Mouse (Mus musculus) heart, embryonic 14.5 days (tissue): ENCODE measurements around the gene Ppil2. TPM values are rescaled to one million over a fixed set of nuclear protein-coding genes. Genes with fewer than 3 reads are reported as not detected.

Experiments
- ATAC-seq: fragments of 200-750 bp; cut with Nextera tagmentation; 2 replicates; pipeline ENCODE4 v1.8.0; 2017; ENCODE audit warnings: low read depth, moderate TSS enrichment; ENCODE audit not compliant: insufficient number of reproducible peaks, insufficient read depth, low FRiP score
- H3K27ac ChIP-seq, 2 experiments: fragments of 200-500 bp in 1 of 2; fragments of 300-500 bp in 1 of 2; sonication (generic) in 1 of 2; replicated peaks in 1 of 2; 2 replicates each; pipeline ENCODE4 v1.5.1; 2012 to 2014; ENCODE audit warnings: low read depth in 2 of 2, low read length in 2 of 2, control low read depth in 1 of 2, mild to moderate bottlenecking in 1 of 2, mixed read lengths in 1 of 2; ENCODE audit not compliant: control insufficient read depth in 1 of 2, insufficient read depth in 1 of 2
- H3K27me3 ChIP-seq: fragments of 300-500 bp; sonication (generic); 2 replicates; pipeline ENCODE4 v1.6.1; 2014; ENCODE audit warnings: mild to moderate bottlenecking, low read length, control low read depth; ENCODE audit not compliant: control insufficient read depth, insufficient read depth
- H3K36me3 ChIP-seq: fragments of 300-500 bp; sonication (generic); 2 replicates; pipeline ENCODE4 v1.6.1; 2014; ENCODE audit warnings: mild to moderate bottlenecking, control low read depth, low read length, mixed read lengths; ENCODE audit not compliant: control insufficient read depth, insufficient read depth
- H3K4me1 ChIP-seq, 2 experiments: fragments of 200-500 bp in 1 of 2; fragments of 300-500 bp in 1 of 2; sonication (generic) in 1 of 2; 2 replicates each; pipeline ENCODE4 v1.6.1; 2012 to 2014; ENCODE audit warnings: low read length in 2 of 2, control low read depth in 1 of 2, mixed read lengths in 1 of 2; ENCODE audit not compliant: control insufficient read depth in 2 of 2, insufficient read depth in 2 of 2
- H3K4me2 ChIP-seq: fragments of 300-500 bp; sonication (generic); 2 replicates; pipeline ENCODE4 v1.6.1; 2014; ENCODE audit warnings: mild to moderate bottlenecking, low read length
- H3K4me3 ChIP-seq, 2 experiments: fragments of 200-500 bp in 1 of 2; fragments of 300-500 bp in 1 of 2; sonication (generic) in 1 of 2; 2 replicates each; pipeline ENCODE4 v1.5.1; 2012 to 2014; ENCODE audit warnings: low read length in 2 of 2, mild to moderate bottlenecking in 2 of 2, control low read depth in 1 of 2, low read depth in 1 of 2, moderate library complexity in 1 of 2; ENCODE audit not compliant: control insufficient read depth in 1 of 2, insufficient read depth in 1 of 2
- H3K9ac ChIP-seq: fragments of 300-500 bp; sonication (generic); 2 replicates; pipeline ENCODE4 v1.6.1; 2014; ENCODE audit warnings: mild to moderate bottlenecking, low read length
- H3K9me3 ChIP-seq: fragments of 300-500 bp; sonication (generic); 2 replicates; pipeline ENCODE4 v1.6.1; 2016; ENCODE audit warnings: low read length, control low read depth; ENCODE audit not compliant: control insufficient read depth
- WGBS: fragments of 180-500 bp; shearing (Covaris S2); extraction: QIAGEN DNeasy Blood & Tissue Kit; methylation state at CpG from one replicate; pipeline ENCODE4 v1.1.7; 2014; 5-methylcytosine and 5-hydroxymethylcytosine counted together
- polyA plus RNA-seq: library from polyadenylated mRNA; unstranded; fragments of >200 nt; fragmentation: Nextera tagmentation; extraction: Ambion mirVana; gene quantifications from 2 replicates; pipeline ENCODE4 v1.2.1, GENCODE M21; 2014

The Ppil2 gene
- polyA plus RNA-seq: 97.6 and 107 TPM in 2 replicates

- H3K36me3 ChIP-seq: peaks cover 51% of the 10 kb centered on the region
- WGBS: 9% methylated on average over 38 of the region's 38 CpGs
- peaks cover 2 to 9% of the 10 kb centered on the region in 2 experiments; a peak in 2 of 4 replicates for H3K4me1 ChIP-seq
- ATAC-seq: peak; percentile 37; the same call in 1 of the 2 replicates
- H3K9ac ChIP-seq: peak within 1 kb of the TSS; percentile 80
- no peaks in the 10 kb centered on the region for H3K27me3 ChIP-seq
- H3K9me3 ChIP-seq: no peaks in the 10 kb centered on the region
- H3K4me3 ChIP-seq: peak within 1 kb of the TSS; percentile 78 to 89
- H3K4me2 ChIP-seq: peak within 1 kb of the TSS; percentile 77
- H3K27ac ChIP-seq: peak within 1 kb of the TSS; percentile 42 to 59
Observed at GRCm38 (mm10) chr16:17110771-17111743, at the start of gene Ppil2. Ppil2 (minus strand) TSS chr16:17111257.

GRCm38 (mm10) chr16:17154346-17154745 lies 43.3 kb upstream of the Ppil2 start:
- no peak for ATAC-seq

GRCm38 (mm10) chr16:17151874-17152273 lies 40.8 kb upstream of the Ppil2 start:
- Histone ChIP-seq H3K9me3 (no peaks in the 10 kb centered on the region), H3K27ac (no peak overlapping the region), H3K4me2 (no peak overlapping the region), H3K27me3 (no peaks in the 10 kb centered on the region), H3K36me3 (peaks cover 41% of the 10 kb centered on the region), H3K9ac (no peak overlapping the region), H3K4me1 (peaks cover 6 to 9% of the 10 kb centered on the region in 2 experiments; a peak in 3 of 4 replicates), H3K4me3 (no peak overlapping the region)
- ATAC-seq: no peak
- 94% methylated on average over 4 of the region's 4 CpGs for WGBS

More at GRCm38 (mm10) chr16:17154346-17154745, 43.3 kb upstream of the Ppil2 start:
- 87% methylated on average over 2 of the region's 2 CpGs for WGBS
- Histone ChIP-seq H3K27me3 (no peaks in the 10 kb centered on the region), H3K4me2 (no peak overlapping the region), H3K9me3 (no peaks in the 10 kb centered on the region), H3K4me3 (no peak overlapping the region), H3K27ac (no peak overlapping the region), H3K36me3 (peaks cover 61% of the 10 kb centered on the region), H3K9ac (no peak overlapping the region), H3K4me1 (no peaks in the 10 kb centered on the region; a peak in 1 of 4 replicates)

- Histone ChIP-seq H3K4me1 (peaks cover 6 to 9% of the 10 kb centered on the region in 2 experiments; a peak in 3 of 4 replicates), H3K27me3 (no peaks in the 10 kb centered on the region), H3K9me3 (no peaks in the 10 kb centered on the region), H3K9ac (no peak overlapping the region), H3K27ac (no peak overlapping the region), H3K4me3 (no peak overlapping the region), H3K4me2 (no peak overlapping the region), H3K36me3 (peaks cover 35% of the 10 kb centered on the region)
- WGBS: 75% methylated on average over 7 of the region's 7 CpGs
- ATAC-seq: no peak
Observed at GRCm38 (mm10) chr16:17150520-17151258, 39.6 kb upstream of the Ppil2 start.

GRCm38 (mm10) chr16:17148084-17148483 lies 37.0 kb upstream of the Ppil2 start:
- ATAC-seq: no peak
- Histone ChIP-seq H3K9me3 (no peaks in the 10 kb centered on the region), H3K4me2 (peak overlapping the region; percentile 99), H3K27me3 (no peaks in the 10 kb centered on the region), H3K36me3 (peaks cover 17% of the 10 kb centered on the region), H3K9ac (peak overlapping the region; percentile 69; the same call in 1 of the 2 replicates), H3K4me3 (peak overlapping the region; percentile 61 to 84; a peak in 3 of 4 replicates), H3K4me1 (peaks cover 6 to 9% of the 10 kb centered on the region in 2 experiments; a peak in 3 of 4 replicates), H3K27ac (no peak overlapping the region)
- WGBS: 12% methylated on average over 16 of the region's 16 CpGs

- ATAC-seq: no peak
- peak overlapping the region; percentile 61 to 84 for H3K4me3 ChIP-seq
- peaks cover 11% of the 10 kb centered on the region for H3K36me3 ChIP-seq
- H3K4me1 ChIP-seq: peaks cover 6 to 9% of the 10 kb centered on the region in 2 experiments; a peak in 3 of 4 replicates
- peak overlapping the region; percentile 99 for H3K4me2 ChIP-seq
- no peaks in the 10 kb centered on the region for H3K27me3 ChIP-seq
- H3K9ac ChIP-seq: peak overlapping the region; percentile 69
- H3K9me3 ChIP-seq: no peaks in the 10 kb centered on the region
- under 1% methylated on average over 41 of the region's 41 CpGs for WGBS
- H3K27ac ChIP-seq: no peak overlapping the region
Observed at GRCm38 (mm10) chr16:17147391-17147929, 36.4 kb upstream of the Ppil2 start.

- H3K4me3 ChIP-seq: peak within 1 kb of the TSS; percentile 61 to 84
- H3K4me2 ChIP-seq: peak within 1 kb of the TSS; percentile 99
- 2% methylated on average over 34 of the region's 34 CpGs for WGBS
- peak; percentile 80 for ATAC-seq
- H3K27me3 ChIP-seq: no peaks in the 10 kb centered on the region
- peaks cover 5% of the 10 kb centered on the region for H3K36me3 ChIP-seq
- H3K4me1 ChIP-seq: peaks cover 6 to 9% of the 10 kb centered on the region in 2 experiments; a peak in 3 of 4 replicates
- no peak within 1 kb of the TSS for H3K27ac ChIP-seq
- H3K9ac ChIP-seq: peak within 1 kb of the TSS; percentile 69
- no peaks in the 10 kb centered on the region for H3K9me3 ChIP-seq
Observed at GRCm38 (mm10) chr16:17146772-17147235, 35.7 kb upstream of the Ppil2 start, which contains the start of gene Ccdc116. Ccdc116 (minus strand) TSS chr16:17147229.
